Mouse (Mus musculus): ENCODE data around the gene DXBay18. TPM values are rescaled to one million over a fixed set of nuclear protein-coding genes. Genes with fewer than 3 reads are reported as not detected.

DXBay18 gene
- total and polyA plus RNA-seq, 2 experiments from 2014 or later = 0.95 to 0.99 TPM

Other genes with a start within 250 kb of the DXBay18 start
- 41.4 and 47.1 TPM in 2 replicates for gene Cetn2, start 231.0 kb downstream of the DXBay18 start, total RNA-seq (2014; rRNA removed)
- 95.5 and 105 TPM in 2 replicates for gene Cetn2, start 231.0 kb downstream of the DXBay18 start, polyA plus RNA-seq (2015; fragmentation: Nextera tagmentation; extraction: Ambion mirVana)
- gene Nsdhl, start 230.9 kb downstream of the DXBay18 start, total RNA-seq (2014; rRNA removed) = 49.1 and 49.9 TPM in 2 replicates
- 41.7 and 44.8 TPM in 2 replicates for gene Nsdhl, start 230.9 kb downstream of the DXBay18 start, polyA plus RNA-seq (2015; fragmentation: Nextera tagmentation; extraction: Ambion mirVana)
- 0.77 and 1.9 TPM in 2 replicates for gene Zfp185, start 162.1 kb downstream of the DXBay18 start, total RNA-seq (2014; rRNA removed)
- gene Zfp185, start 162.1 kb downstream of the DXBay18 start, polyA plus RNA-seq (2015; fragmentation: Nextera tagmentation; extraction: Ambion mirVana) = 0.80 and 1.2 TPM in 2 replicates
- gene Pnma5, start 112.3 kb downstream of the DXBay18 start, total RNA-seq (2014; rRNA removed) = 0.08 and 0.67 TPM in 2 replicates
- gene Pnma5, start 112.3 kb downstream of the DXBay18 start, polyA plus RNA-seq (2015; fragmentation: Nextera tagmentation; extraction: Ambion mirVana) = 0.14 and 0.22 TPM in 2 replicates
- 15.0 and 19.8 TPM in 2 replicates for gene Pnma3, start 84.7 kb downstream of the DXBay18 start, total RNA-seq (2014; rRNA removed)
- 2.4 and 3.4 TPM in 2 replicates for gene Pnma3, start 84.7 kb downstream of the DXBay18 start, polyA plus RNA-seq (2015; fragmentation: Nextera tagmentation; extraction: Ambion mirVana)
- gene Xlr4a, start 67.0 kb downstream of the DXBay18 start, total RNA-seq (2014; rRNA removed) = not detected in 2 replicates
- 0.54 TPM in 1 of 2 replicates, not detected in the other for gene Xlr4a, start 67.0 kb downstream of the DXBay18 start, polyA plus RNA-seq (2015; fragmentation: Nextera tagmentation; extraction: Ambion mirVana)
- gene Xlr3a, start 52.4 kb downstream of the DXBay18 start, total RNA-seq (2014; rRNA removed) = 2.3 and 2.7 TPM in 2 replicates
- 1.7 and 1.9 TPM in 2 replicates for gene Xlr3a, start 52.4 kb downstream of the DXBay18 start, polyA plus RNA-seq (2015; fragmentation: Nextera tagmentation; extraction: Ambion mirVana)
- gene Gm14685, start 32.4 kb downstream of the DXBay18 start, total RNA-seq (2014; rRNA removed) = 0.77 and 2.0 TPM in 2 replicates
- 0.73 and 0.77 TPM in 2 replicates for gene Gm14685, start 32.4 kb downstream of the DXBay18 start, polyA plus RNA-seq (2015; fragmentation: Nextera tagmentation; extraction: Ambion mirVana)
- gene Xlr5b, start 654 bp downstream of the DXBay18 start, total RNA-seq (2014; rRNA removed) = not detected in 2 replicates
- gene Xlr5b, start 654 bp downstream of the DXBay18 start, polyA plus RNA-seq (2015; fragmentation: Nextera tagmentation; extraction: Ambion mirVana) = not detected in 2 replicates
- gene Spin2d, start 27.5 kb upstream of the DXBay18 start, total RNA-seq (2014; rRNA removed) = not detected in 2 replicates
- gene Spin2d, start 27.5 kb upstream of the DXBay18 start, polyA plus RNA-seq (2015; fragmentation: Nextera tagmentation; extraction: Ambion mirVana) = not detected in 2 replicates
- gene Xlr3b, start 42.8 kb upstream of the DXBay18 start, total RNA-seq (2014; rRNA removed) = 4.9 and 5.3 TPM in 2 replicates
- 5.1 and 10.8 TPM in 2 replicates for gene Xlr3b, start 42.8 kb upstream of the DXBay18 start, polyA plus RNA-seq (2015; fragmentation: Nextera tagmentation; extraction: Ambion mirVana)
- 0.31 TPM in 1 of 2 replicates, not detected in the other for gene Xlr4b, start 64.9 kb upstream of the DXBay18 start, total RNA-seq (2014; rRNA removed)
- 0.17 and 0.79 TPM in 2 replicates for gene Xlr4b, start 64.9 kb upstream of the DXBay18 start, polyA plus RNA-seq (2015; fragmentation: Nextera tagmentation; extraction: Ambion mirVana)
- gene F8a, start 78.8 kb upstream of the DXBay18 start, total RNA-seq (2014; rRNA removed) = 20.5 and 23.7 TPM in 2 replicates
- gene F8a, start 78.8 kb upstream of the DXBay18 start, polyA plus RNA-seq (2015; fragmentation: Nextera tagmentation; extraction: Ambion mirVana) = 33.0 and 34.3 TPM in 2 replicates
- gene Xlr4c, start 93.7 kb upstream of the DXBay18 start, total RNA-seq (2014; rRNA removed) = not detected in 2 replicates
- gene Xlr4c, start 93.7 kb upstream of the DXBay18 start, polyA plus RNA-seq (2015; fragmentation: Nextera tagmentation; extraction: Ambion mirVana) = 0.35 TPM in 1 of 2 replicates, not detected in the other
- gene Xlr3c, start 115.9 kb upstream of the DXBay18 start, total RNA-seq (2014; rRNA removed) = not detected in 2 replicates
- 0.11 TPM in 1 of 2 replicates, not detected in the other for gene Xlr3c, start 115.9 kb upstream of the DXBay18 start, polyA plus RNA-seq (2015; fragmentation: Nextera tagmentation; extraction: Ambion mirVana)
- gene Xlr5a, start 143.5 kb upstream of the DXBay18 start, total RNA-seq (2014; rRNA removed) = not detected in 2 replicates
- gene Xlr5a, start 143.5 kb upstream of the DXBay18 start, polyA plus RNA-seq (2015; fragmentation: Nextera tagmentation; extraction: Ambion mirVana) = not detected in 2 replicates
- not detected in 2 replicates for gene Xlr5c, start 143.5 kb upstream of the DXBay18 start, total RNA-seq (2014; rRNA removed)
- gene Xlr5c, start 143.5 kb upstream of the DXBay18 start, polyA plus RNA-seq (2015; fragmentation: Nextera tagmentation; extraction: Ambion mirVana) = not detected in 2 replicates
- not detected in 2 replicates for gene Gm45015, start 187.4 kb upstream of the DXBay18 start, total RNA-seq (2014; rRNA removed)
- not detected in 2 replicates for gene Gm45015, start 187.4 kb upstream of the DXBay18 start, polyA plus RNA-seq (2015; fragmentation: Nextera tagmentation; extraction: Ambion mirVana)
- 24.6 and 32.3 TPM in 2 replicates for gene Zfp275, start 193.2 kb upstream of the DXBay18 start, total RNA-seq (2014; rRNA removed)
- 3.7 and 5.2 TPM in 2 replicates for gene Zfp275, start 193.2 kb upstream of the DXBay18 start, polyA plus RNA-seq (2015; fragmentation: Nextera tagmentation; extraction: Ambion mirVana)
- gene Gm18336, start 249.3 kb upstream of the DXBay18 start, total RNA-seq (2014; rRNA removed) = 0.19 TPM in 1 of 2 replicates, not detected in the other
- 0.07 TPM in 1 of 2 replicates, not detected in the other for gene Gm18336, start 249.3 kb upstream of the DXBay18 start, polyA plus RNA-seq (2015; fragmentation: Nextera tagmentation; extraction: Ambion mirVana)

Measured in forebrain, postnatal 0 days (tissue).